Mouse (Mus musculus) left cerebral cortex, postnatal 10 days (tissue): ENCODE data around the gene Rgs7bp. TPM values are rescaled to one million over a fixed set of nuclear protein-coding genes. Genes with fewer than 3 reads are reported as not detected.

Experiments used
- DNase-seq, 2 experiments: peaks; one replicate each; pipeline ENCODE4 v3.0.0; 2021 to 2022; ENCODE audit warnings: low spot score in 2 of 2, mixed read lengths in 1 of 2; ENCODE audit errors: extremely low spot score in 1 of 2
- intact Hi-C: fragments of 180-260 bp; cut with DNase I; formaldehyde crosslinking; loops from one replicate; pipeline ENCODE4 v1.15.1; 2025
- total RNA-seq, 2 experiments: library from RNA; stranded (reverse); gene quantifications; 2 replicates each; pipeline ENCODE4 v1.2.3; 2021

Rgs7bp gene
- total RNA-seq, result 100 to 1,000 TPM; 100 to 101 TPM

DNA sequence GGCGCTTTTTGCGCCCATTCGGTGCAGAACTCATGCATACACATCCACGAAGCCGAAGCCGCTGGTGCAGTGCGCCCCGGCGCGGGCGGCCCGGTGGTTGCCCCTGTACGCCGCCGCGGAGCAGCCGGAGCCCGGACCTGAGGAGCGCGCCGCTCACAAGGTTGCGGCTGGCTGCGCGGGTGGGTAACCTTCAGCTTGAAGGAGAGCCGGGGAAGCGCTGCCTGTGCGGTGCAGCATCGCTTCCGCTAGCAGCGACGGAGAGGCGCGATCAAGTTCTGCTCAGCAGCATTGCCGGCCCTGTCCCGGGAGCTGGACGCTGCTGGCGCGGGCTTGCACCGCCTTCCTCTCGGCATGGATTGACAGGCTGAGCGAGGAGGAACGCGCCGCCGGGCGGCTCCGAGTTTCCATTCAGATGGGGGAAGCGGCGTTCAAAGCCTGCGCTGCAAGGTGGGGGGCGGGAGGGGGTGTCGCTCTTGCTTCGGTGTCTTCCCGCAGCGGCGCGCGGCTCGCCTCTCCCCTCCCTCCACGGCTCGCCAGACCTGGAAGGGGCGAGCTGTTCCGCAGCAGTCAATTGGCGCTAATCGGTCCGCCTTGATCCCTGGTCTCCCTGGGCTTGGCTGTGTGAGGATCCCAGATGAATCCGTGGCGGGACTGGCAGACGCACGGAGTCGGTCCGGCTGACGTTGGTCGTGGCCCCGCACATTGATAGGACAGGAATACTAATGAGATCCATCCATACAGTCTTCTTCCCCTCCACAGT, at the start of gene Rgs7bp:
TSS of gene Rgs7bp (minus strand) at position 750 of the 760 bp plus-strand sequence.
- peak; percentile 77 to 85 for DNase-seq
- intact Hi-C loops, result loop anchor here (5.0 to 10.0 kb wide), 3 partner anchors 92 to 240 kb away; partner anchors contain the start of gene Cwc27

DNA sequence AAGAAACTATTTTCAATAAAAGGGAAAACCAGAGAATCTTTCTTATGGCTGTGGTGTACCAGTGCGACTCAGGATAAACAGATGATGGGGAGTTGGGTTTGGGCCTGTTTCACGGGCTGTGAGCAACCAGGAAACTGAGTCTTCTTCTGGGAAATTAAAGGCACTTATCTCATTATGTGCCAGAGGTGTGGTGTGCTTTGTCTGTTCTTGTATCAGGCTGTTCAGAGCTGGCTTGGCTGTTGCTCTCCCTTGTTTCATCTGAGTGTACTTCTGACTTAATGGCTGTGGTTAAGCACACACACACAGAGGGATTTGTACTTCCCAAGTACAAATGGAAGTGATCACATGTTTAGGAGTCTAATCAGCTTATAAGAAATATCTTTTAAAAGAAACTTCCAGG, 49.7 kb upstream of the Rgs7bp start:
- DNase-seq, result no peak
- intact Hi-C loops, result no loop called here

DNA sequence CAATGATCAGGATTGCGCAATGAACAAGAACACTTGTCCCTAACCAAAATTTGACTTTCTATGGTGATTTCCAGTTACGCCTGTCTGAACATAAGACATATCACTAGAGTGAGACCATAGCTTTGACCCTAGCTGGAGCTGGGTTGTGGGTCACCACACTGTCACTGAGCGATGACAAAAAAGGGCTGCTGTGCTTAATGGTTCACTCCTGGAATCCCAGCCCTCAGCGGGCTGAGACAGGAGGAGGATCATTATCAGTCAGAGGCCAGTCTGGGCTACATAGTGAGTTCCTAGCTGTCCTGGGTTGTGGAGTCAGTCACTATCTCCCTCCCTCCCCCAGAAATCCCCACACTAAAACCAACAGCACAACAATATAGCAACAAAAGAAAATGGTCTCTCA, 46.0 kb upstream of the Rgs7bp start:
- intact Hi-C loops, result no loop called here

DNA sequence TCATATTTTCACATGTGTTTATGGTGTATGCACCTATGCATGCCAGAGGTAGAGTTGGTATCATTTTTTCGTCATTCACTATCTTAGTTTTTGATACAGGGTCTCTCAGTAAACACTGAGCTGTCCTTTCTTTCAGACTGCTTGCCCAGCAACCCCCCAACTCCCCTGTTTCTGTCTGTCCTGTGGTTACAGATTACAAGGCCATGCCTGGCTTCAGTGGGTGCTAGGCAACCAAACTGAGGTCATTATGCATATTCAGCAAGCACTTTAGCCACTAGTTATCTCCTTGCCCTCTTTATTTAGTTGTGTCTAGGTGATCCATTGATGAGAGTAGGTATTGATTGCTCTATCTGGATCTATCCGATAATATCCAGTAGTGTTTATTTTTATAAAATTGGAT, 41.6 kb upstream of the Rgs7bp start:
- intact Hi-C loops, result no loop called here
- no peak for DNase-seq

More for the DNA sequence above, 46.0 kb upstream of the Rgs7bp start:
- DNase-seq, result no peak

DNA sequence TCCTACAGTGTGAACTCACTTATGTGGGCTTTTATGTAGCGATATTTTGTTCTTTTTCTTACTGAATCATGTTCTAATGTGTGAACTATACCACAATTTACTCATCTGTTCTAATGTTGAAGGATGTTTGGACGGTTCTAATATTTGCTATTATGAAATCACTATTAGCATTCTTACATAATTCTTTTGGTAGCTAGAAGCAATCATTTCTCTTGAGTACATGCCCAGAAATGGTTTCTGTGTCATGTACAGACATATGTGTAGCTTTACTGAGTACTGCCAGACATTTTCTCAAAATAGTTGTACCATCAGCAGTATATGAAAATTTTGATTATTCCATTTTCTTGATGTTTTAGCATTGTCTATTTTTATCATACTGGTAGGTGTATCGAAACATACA, 34.5 kb upstream of the Rgs7bp start:
- intact Hi-C loops, result no loop called here
- no peak for DNase-seq

DNA sequence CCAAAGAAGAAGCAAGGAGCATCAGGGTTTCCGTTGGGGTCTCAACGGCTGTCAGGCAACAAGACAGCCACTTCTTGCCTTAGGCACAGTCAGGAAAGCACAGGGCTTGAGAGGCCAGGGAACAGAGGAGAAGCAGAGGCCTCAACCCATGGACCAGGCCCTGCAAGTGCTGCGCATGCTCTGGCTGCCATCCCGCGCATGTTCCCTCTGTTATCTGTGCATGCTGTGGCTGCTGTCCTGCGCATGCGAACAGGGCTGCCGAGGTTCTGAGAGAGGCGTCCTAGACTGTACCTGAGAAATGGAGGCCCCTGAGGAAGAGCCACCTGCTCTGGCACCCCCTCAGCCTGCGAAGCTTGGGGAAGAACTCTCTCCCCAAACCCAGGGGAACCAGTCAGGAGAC, 27.1 kb upstream of the Rgs7bp start, which contains the start of gene 4933425L06Rik:
TSS of gene 4933425L06Rik (plus strand) at position 261 of the 400 bp plus-strand sequence.
- intact Hi-C loops, result no loop called here
- no peak for DNase-seq

DNA sequence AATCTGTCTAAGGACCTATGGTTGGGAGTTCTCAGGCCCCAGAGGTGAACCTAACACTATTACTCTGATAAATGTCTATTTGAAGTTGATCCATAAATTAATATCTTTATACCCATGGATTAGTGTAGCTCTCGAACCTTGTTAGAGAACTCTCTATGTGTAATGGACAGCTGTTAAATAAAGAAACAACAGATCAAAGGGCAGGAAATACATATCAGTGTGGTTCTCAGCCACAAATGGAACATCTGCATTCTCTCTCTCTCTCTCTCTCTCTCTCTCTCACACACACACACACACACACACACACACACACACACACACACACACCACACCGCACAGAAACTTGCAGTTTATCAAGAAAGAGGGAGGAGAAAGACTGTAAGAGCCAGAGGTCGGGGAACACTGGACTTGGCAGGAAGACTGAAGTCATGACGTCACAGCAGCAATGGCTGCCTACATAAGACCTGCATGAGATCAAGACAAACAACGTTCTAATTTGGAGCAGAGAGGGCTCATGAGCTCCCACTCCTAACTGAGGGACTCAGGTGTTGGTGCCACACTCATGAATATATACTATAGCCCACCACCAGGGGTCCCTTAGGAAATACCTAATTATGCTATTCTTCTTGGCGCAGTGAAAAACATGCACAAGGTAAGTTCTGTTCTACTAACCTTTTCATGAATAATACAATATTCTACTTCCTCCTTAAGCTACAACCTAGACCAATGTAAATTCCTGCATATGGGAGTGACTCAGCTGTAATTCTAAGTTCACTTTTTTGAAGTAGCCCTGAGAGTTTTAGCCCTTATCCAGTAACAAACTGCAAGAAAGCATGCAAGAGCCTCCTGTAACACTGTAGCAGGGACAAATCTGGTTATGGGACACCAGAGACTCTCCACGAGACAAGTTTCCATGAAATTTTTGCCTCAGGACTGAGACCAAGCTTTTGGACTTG, 12.4 kb upstream of the Rgs7bp start:
- DNase-seq, result no peak
- intact Hi-C loops, result no loop called here

DNA sequence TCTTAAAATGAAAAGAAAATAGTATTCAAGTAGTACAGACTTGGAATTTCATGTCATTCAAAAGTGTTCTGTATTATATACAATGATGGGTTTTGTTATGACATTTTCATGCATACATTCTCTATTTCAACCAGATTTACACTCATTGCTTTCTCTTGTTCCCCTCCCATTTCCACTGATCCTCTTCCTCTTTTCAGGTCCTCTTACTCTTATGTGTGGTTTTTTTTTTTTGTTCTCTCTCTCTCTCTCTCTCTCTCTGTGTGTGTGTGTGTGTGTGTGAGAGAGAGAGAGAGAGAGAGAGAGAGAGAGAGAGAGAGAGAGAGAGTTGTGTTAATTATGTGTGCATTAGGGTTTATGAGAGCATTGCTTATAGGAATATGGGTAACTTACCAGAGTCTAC, 11.4 kb upstream of the Rgs7bp start:
- intact Hi-C loops, result no loop called here
- no peak for DNase-seq

DNA sequence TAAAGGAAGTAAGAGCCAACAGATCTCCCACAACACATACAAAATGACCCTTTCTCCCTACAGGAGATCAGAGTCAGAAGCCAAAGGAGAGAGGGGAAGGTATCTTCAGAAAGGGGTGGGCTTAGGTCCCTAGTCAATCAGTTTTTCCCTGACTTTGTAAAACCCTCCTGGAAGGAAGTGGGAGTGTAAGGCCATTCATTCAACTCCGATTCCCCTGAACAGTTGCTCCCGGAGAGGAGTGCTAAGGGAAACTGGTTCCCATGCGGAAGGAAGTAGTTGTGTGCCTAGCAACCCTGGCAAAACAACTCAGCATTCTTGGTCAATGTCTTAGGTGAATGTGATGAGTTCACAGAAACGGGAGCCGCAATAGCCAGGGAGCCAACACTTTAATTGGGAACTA, 644 bp upstream of the Rgs7bp start:
- intact Hi-C loops, result loop anchor here (10.0 kb wide), 1 partner anchor 241 kb away; the partner anchor contains the start of gene Cwc27
- DNase-seq, result no peak

DNA sequence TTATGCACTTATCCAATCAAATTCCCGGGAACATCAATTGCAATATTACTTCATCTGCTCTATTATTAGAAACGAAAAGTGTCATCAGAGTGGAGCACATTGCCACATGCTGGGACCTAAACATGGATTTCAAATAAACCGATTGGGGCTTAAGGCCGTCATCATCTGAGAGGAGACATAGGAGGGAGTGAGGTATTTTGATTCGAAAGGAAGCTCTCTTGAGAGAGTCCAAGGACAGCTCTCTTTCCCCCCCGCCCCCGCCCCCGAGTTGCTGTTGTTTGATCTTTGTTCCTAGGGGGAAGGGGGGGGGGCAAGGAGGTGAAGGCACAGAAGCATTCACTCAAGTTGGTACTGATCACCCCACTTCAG, 195 bp upstream of the Rgs7bp start:
- no peak for DNase-seq
- intact Hi-C loops, result loop anchor here (5.0 to 10.0 kb wide), 3 partner anchors 93 to 240 kb away; partner anchors contain the start of gene Cwc27

DNA sequence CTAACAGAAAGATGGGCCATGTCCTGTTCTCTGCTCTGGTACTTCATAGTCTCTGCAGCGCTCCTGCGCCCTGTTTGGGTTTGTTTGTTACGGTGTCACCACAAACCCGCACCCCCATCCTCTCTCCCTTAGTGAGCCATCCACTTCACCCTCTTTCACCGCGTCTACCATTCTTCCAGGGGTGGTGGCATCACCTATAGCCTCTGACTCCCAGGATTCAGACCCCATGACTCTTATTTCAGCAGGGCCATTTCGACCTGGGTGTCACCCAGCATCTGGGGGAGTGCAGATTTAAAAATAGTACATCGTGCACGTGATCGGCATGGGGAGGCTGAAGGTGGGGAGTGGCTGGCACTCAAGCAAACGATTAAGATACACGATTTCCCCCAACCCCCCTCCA, 1.1 kb downstream of the Rgs7bp start:
- intact Hi-C loops, result loop anchor here (5.0 to 10.0 kb wide), 3 partner anchors 91 to 239 kb away; partner anchors contain the start of gene Cwc27

DNA sequence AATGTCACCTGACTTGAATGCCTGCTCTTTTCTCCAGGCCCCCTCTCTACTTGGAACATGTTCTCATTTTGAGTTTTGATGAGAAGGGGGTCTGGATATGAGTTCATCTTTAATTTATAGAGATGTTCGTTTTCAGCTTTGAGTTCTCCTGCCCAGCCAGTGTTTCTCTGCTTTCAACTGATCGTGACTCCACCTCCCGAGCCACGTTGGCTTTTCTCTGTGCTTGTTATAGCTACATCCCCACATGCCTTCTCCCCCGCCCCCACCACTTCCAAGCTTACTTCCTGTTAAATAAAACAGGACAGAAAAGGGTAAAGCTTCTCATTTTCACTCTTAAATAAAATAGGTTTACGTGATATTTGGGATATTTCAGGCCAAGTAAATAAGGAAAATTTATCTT, 3.3 kb downstream of the Rgs7bp start:
- intact Hi-C loops, result loop anchor here (5.0 to 10.0 kb wide), 3 partner anchors 89 to 237 kb away; partner anchors contain the start of gene Cwc27
- DNase-seq, result peak in 1 of 2 experiments; percentile 53

More for the DNA sequence above, 1.1 kb downstream of the Rgs7bp start:
- peak in 1 of 2 experiments; percentile 29 for DNase-seq

DNA sequence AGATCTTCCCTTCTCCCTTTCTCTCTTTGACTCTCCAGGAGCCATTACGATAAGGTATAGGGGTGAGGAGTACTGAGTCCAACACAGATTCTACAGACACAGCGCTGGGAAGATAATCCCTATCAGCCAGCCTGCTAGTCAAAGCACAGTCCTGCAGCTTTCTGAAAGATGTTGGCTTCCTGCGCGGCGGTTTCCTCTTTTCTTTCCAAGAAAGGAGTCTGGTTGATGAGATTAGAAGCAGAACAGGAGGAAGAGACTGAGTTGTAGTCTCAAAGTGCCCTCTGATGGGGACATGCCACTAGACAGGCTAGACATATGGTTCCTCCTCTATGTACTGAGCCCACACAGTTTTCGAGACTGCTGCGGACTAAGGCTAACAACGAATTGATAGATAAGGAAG, 6.1 kb downstream of the Rgs7bp start:
- intact Hi-C loops, result no loop called here

DNA sequence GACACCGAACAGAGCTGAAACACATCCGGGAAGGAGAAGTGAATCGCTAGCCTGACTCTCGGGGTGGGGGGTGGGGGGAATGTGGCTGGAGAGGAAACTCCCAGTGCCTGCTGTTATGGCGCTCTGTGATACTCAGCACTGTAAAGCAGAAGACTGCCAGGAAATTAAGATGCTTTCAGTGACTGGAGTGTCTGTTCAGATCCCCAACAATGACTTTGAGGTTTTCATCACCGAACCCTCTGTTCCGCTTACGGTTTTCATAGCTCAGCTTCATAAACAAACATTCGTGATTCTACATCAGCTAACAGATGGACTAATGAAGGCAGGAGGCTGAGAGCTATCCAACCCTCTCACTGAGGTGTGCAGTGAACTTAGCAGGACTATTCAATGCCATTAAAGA, 7.4 kb downstream of the Rgs7bp start:
- intact Hi-C loops, result no loop called here
- DNase-seq, result no peak

More for the DNA sequence above, 6.1 kb downstream of the Rgs7bp start:
- DNase-seq, result no peak

DNA sequence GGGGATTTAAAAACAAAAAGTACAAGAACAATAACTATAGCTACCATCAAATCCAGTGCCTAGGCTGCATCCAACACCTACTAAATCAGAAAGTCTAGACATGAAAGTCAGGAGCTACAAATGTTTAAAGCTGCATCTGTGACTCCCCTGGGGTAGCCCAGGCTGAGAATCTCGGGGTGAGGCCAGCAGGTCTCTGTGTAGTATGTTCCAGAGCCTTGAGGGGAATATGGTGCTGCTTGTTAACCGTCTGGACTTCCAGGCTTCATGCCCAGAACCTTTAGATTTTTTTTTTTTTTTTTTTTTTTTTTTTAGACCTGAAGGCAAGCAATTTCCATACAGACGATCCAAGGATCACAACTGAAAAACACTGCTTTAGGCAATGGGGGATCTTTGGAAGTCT, 10.8 kb downstream of the Rgs7bp start:
- DNase-seq, result no peak
- intact Hi-C loops, result no loop called here

DNA sequence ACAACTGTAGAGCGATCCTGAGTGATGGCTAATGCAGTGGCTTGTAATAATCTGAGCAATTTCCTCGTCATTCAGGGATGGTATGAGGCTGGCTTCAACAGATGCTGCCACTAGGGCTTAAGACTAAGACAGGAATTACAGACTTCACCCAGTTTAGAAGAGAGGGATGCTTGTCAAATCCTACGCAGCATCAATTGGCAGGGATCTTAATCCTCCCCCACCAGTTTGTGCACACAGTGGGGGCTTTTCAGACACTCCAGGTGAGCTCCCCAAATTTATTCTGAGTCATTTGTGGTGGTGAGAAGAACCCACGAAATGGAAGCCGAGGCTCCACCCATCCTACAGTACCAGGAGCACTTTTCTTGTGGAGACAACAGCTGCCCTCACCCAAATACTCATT, 16.4 kb downstream of the Rgs7bp start:
- intact Hi-C loops, result no loop called here
- DNase-seq, result no peak

DNA sequence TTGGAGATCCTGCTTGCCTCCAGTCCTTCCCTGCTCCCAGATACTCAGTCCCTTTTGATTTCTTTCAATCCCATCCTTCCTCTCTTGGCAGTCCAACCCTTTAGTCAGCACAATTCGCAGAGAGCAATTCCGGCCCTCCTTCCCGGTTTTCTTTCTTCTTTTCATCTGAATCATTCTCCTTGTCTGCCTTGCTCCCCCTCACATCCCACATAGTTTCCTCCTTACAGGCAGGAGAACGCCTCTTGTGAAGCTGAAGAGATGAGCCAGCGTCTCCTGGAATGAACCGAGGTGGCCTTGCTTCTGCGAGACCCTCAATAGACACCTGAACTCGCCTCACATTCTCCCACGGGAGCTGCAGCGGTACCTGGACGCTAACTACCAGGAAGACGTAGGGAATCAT, 16.9 kb downstream of the Rgs7bp start:
- no peak for DNase-seq
- intact Hi-C loops, result no loop called here

DNA sequence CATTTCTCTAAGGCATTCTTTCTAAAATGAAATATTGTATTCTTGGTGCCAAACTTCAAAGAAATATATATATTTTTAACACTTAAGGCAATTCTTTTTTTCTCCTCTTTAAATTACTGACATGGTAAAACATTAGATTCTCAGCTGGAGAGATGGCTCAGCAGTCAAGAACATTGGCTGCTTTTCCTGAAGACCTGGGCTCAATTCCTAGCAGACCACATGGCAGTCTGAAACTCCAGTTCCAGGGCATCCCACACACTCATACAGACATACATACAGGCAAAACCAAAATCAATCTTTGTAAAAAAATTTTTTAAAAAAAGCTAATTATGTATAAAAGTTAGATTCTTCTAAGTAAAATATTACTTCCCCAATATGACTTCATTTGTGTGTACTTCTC, 22.8 kb downstream of the Rgs7bp start:
- no peak for DNase-seq
- intact Hi-C loops, result no loop called here

DNA sequence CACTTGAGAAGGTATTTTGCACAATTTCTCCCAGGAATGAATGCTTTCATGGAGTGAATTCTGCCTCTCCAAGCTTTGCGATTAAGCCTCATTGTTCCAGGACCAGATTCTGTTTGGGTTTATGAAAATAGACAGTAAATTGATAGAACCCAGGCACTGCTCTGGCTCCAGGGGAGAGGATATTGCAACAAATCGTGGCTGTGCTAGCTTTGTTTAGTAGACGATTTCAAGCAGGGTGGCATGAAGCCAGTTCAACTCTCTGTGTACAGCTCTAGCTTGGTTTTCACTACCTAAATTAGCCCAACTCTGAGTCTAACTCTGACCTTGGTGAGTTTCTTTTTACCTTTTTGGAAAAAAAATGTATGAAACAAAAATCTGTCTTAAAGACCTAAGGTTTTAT, 26.5 kb downstream of the Rgs7bp start:
- intact Hi-C loops, result no loop called here
- DNase-seq, result no peak
